Mouse (Mus musculus) thymus, postnatal 25 days (tissue): ENCODE results near the gene Slco3a1.

Experiments used
- DNase-seq: peaks from one replicate; pipeline ENCODE4 v3.0.0; 2022

Gene Slco3a1

GRCm38 (mm10) chr7:74376397-74377044 is 178.1 kb downstream of the Slco3a1 start:
- DNase-seq = no peak

GRCm38 (mm10) chr7:74375174-74375957 is 179.2 kb downstream of the Slco3a1 start:
- no peak for DNase-seq

- DNase-seq = no peak
Observed at GRCm38 (mm10) chr7:74373056-74373455, 181.5 kb downstream of the Slco3a1 start.

- no peak for DNase-seq
Observed at GRCm38 (mm10) chr7:74372141-74372582, 182.4 kb downstream of the Slco3a1 start.

GRCm38 (mm10) chr7:74371656-74372055 is 182.9 kb downstream of the Slco3a1 start:
- DNase-seq = no peak

GRCm38 (mm10) chr7:74371208-74371607 is 183.4 kb downstream of the Slco3a1 start:
- DNase-seq = peak; percentile 16

- peak; percentile 59 for DNase-seq
Observed at GRCm38 (mm10) chr7:74369657-74370056, 184.9 kb downstream of the Slco3a1 start.

GRCm38 (mm10) chr7:74368256-74368980 is 186.2 kb downstream of the Slco3a1 start:
- DNase-seq = no peak

- peak; percentile 30 for DNase-seq
Observed at GRCm38 (mm10) chr7:74367350-74367749, 187.2 kb downstream of the Slco3a1 start.

- no peak for DNase-seq
Observed at GRCm38 (mm10) chr7:74365623-74366022, 189.0 kb downstream of the Slco3a1 start.

- DNase-seq = no peak
Observed at GRCm38 (mm10) chr7:74364956-74365355, 189.6 kb downstream of the Slco3a1 start.

- DNase-seq = peak; percentile 16
Observed at GRCm38 (mm10) chr7:74363440-74363839, 191.1 kb downstream of the Slco3a1 start.

- DNase-seq = no peak
Observed at GRCm38 (mm10) chr7:74361677-74362076, 192.9 kb downstream of the Slco3a1 start.

GRCm38 (mm10) chr7:74357027-74357426 is 197.6 kb downstream of the Slco3a1 start:
- no peak for DNase-seq

- DNase-seq = peak; percentile 20
Observed at GRCm38 (mm10) chr7:74354527-74355256, 199.9 kb downstream of the Slco3a1 start.

- no peak for DNase-seq
Observed at GRCm38 (mm10) chr7:74353707-74354468, 200.7 kb downstream of the Slco3a1 start.

- DNase-seq = no peak
Observed at GRCm38 (mm10) chr7:74353240-74353639, 201.3 kb downstream of the Slco3a1 start.

- DNase-seq = no peak
Observed at GRCm38 (mm10) chr7:74348318-74348890, 206.2 kb downstream of the Slco3a1 start.

GRCm38 (mm10) chr7:74347026-74347425 is 207.6 kb downstream of the Slco3a1 start:
- no peak for DNase-seq

- no peak for DNase-seq
Observed at GRCm38 (mm10) chr7:74346451-74346850, 208.1 kb downstream of the Slco3a1 start.

GRCm38 (mm10) chr7:74341149-74341805 is 213.3 kb downstream of the Slco3a1 start:
- DNase-seq = peak; percentile 55
